Mouse (Mus musculus): Measurements from ENCODE around the gene Sh2d1b2.

GRCm38 (mm10) chr1:170220351-170220750 lies 12.2 kb upstream of the Sh2d1b2 start:
- TF ChIP-seq CTCF (IDR thresholded peaks at IDR 0.05; ENCODE audit: low read depth): no peak
- no peak for TF ChIP-seq EP300 (IDR thresholded peaks at IDR 0.05; ENCODE audit: low read depth)
